Mouse (Mus musculus) hindbrain, postnatal 0 days (tissue): ENCODE results near the gene Tomm34. TPM values are rescaled to one million over a fixed set of nuclear protein-coding genes. Genes with fewer than 3 reads are reported as not detected.
"Not testable (repeated sequence)": the region's sequence is repeated elsewhere in the genome, so short reads cannot be mapped to it uniquely, and the experiment has no call there.

ENCODE experiments used
- ATAC-seq: fragments of 200-750 bp; cut with Nextera tagmentation; 2 replicates; pipeline ENCODE4 v1.8.0; 2017; ENCODE audit warnings: mild to moderate bottlenecking, moderate TSS enrichment, moderate library complexity
- DNase-seq: peaks from one replicate; pipeline ENCODE4 v3.0.0-alpha.2; 2015; ENCODE audit warnings: low spot score
- H3K27ac ChIP-seq: fragments of 300-500 bp; sonication (generic); 2 replicates; pipeline ENCODE4 v1.5.1; 2014; ENCODE audit warnings: mild to moderate bottlenecking
- H3K27me3 ChIP-seq: fragments of 300-500 bp; sonication (generic); 2 replicates; pipeline ENCODE4 v1.6.1; 2014; ENCODE audit warnings: low read length, mixed read lengths; ENCODE audit not compliant: insufficient read depth
- H3K36me3 ChIP-seq: fragments of 300-500 bp; sonication (generic); 2 replicates; pipeline ENCODE4 v1.6.1; 2014; ENCODE audit warnings: low read length, mixed read lengths; ENCODE audit not compliant: insufficient read depth
- H3K4me1 ChIP-seq: fragments of 300-500 bp; sonication (generic); 2 replicates; pipeline ENCODE4 v1.6.1; 2014; ENCODE audit warnings: antibody characterized with exemption, low read length, mixed read lengths; ENCODE audit not compliant: insufficient read depth
- H3K4me2 ChIP-seq: fragments of 300-500 bp; sonication (generic); 2 replicates; pipeline ENCODE4 v1.6.1; 2014; ENCODE audit warnings: low read depth, mild to moderate bottlenecking, low read length, moderate library complexity, mixed read lengths
- H3K4me3 ChIP-seq: fragments of 300-500 bp; sonication (generic); 2 replicates; pipeline ENCODE4 v1.5.1; 2014; ENCODE audit warnings: low read length
- H3K9ac ChIP-seq: fragments of 300-500 bp; sonication (generic); replicated peaks from 2 replicates; pipeline ENCODE4 v1.6.1; 2014; ENCODE audit warnings: mild to moderate bottlenecking, low read length, moderate library complexity, mixed read lengths
- H3K9me3 ChIP-seq: fragments of 300-500 bp; sonication (generic); 2 replicates; pipeline ENCODE4 v1.6.1; 2016; ENCODE audit warnings: low read length, mixed read lengths
- CTCF ChIP-seq: IDR thresholded peaks from 2 replicates; pipeline ENCODE4 v1.5.1; 2016; ENCODE audit warnings: antibody characterized with exemption, control low read depth, low read depth
- WGBS: fragments of 180-500 bp; shearing (Covaris S2); extraction: QIAGEN DNeasy Blood & Tissue Kit; methylation state at CpG from one replicate; pipeline ENCODE4 v1.1.7; 2014; 5-methylcytosine and 5-hydroxymethylcytosine counted together
- polyA plus RNA-seq: library from polyadenylated mRNA; unstranded; fragments of >200 nt; fragmentation: Nextera tagmentation; extraction: Ambion mirVana; gene quantifications from 2 replicates; pipeline ENCODE4 v1.2.1, GENCODE M21; 2015
- total RNA-seq: library from RNA; depleted of rRNA; stranded (reverse); fragments of >200 nt; gene quantifications from 2 replicates; pipeline ENCODE4 v1.2.3, GENCODE M21; 2014

Tomm34 gene
- total and polyA plus RNA-seq, 2 experiments from 2014 or later, result 38.9 to 45.8 TPM

- Histone ChIP-seq H3K36me3 (peaks cover 37% of the 10 kb centered on the region), H3K27me3 (no peaks in the 10 kb centered on the region)
- WGBS, result 94% methylated on average over 6 of the region's 6 CpGs
Observed at GRCm38 (mm10) chr2:164079488-164079887, 8.5 kb upstream of the Tomm34 start.

DNA sequence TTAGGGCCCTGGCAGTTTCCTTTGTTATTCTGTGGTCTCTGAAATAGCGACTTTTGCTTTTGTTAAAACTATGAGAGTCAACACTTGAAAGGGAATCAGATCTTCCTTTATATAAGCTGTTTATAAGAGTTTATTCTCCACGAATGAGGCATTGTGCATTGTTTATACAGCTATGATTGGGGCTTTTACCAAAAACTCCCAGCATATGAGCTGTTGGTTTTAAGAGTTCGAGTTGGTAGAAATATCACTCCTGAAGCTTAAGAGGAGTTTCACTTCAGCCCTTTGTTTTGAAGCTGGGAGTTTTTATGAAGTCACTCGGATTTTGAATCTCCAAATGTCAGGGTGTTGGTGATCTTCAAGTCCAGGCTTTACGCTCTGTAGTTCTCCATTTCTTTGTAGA, 6.9 kb upstream of the Tomm34 start:
- Histone ChIP-seq H3K27me3 (no peaks in the 10 kb centered on the region), H3K9ac (no peak overlapping the region)

More at GRCm38 (mm10) chr2:164079488-164079887, 8.5 kb upstream of the Tomm34 start:
- peaks cover 12% of the 10 kb centered on the region; the same call in 1 of the 2 replicates for H3K4me1 ChIP-seq
- no peak overlapping the region for H3K4me2 ChIP-seq
- TF ChIP-seq CTCF, result no peak
- H3K4me3 ChIP-seq, result no peak overlapping the region
- H3K9ac ChIP-seq, result no peak overlapping the region
- no peak for ATAC-seq
- no peak for DNase-seq
- H3K27ac ChIP-seq, result no peak overlapping the region
- H3K9me3 ChIP-seq, result no peaks in the 10 kb centered on the region

DNA sequence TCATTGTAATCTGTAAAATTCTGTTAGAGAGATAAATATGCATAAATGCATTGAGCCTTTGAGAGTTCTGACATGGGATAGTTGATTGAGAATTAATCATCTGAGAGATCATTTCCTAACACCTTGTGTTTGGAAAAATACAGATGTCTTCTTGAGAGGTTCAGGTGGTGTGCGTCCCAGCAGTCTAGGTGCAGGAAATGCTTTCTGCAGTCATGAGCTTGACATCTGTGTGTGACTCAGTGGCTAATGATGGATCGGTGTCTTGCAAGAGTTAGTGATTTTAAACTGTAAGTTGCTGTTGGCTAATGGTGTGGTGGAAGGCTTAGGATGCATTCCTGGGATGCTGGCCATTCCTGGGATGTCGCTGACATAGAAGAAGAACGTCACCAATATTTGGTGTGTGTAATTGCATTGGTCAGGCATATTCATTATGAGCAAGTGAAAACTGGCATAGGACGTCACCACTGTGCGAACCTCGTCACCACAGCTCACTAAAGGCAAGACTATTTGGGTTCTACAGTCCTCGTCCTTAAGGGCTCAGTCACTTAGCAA, 6.0 kb upstream of the Tomm34 start:
- H3K9me3 ChIP-seq, result no peaks in the 10 kb centered on the region
- H3K9ac ChIP-seq, result no peak overlapping the region
- TF ChIP-seq CTCF, result no peak
- DNase-seq (no peak), ATAC-seq (no peak)
- no peak overlapping the region for H3K27ac ChIP-seq
- no peaks in the 10 kb centered on the region for H3K27me3 ChIP-seq
- no peak overlapping the region for H3K4me2 ChIP-seq
- 87% methylated on average over 8 of the region's 8 CpGs for WGBS
- H3K4me3 ChIP-seq, result no peak overlapping the region
- peaks cover 12% of the 10 kb centered on the region; the same call in 1 of the 2 replicates for H3K4me1 ChIP-seq
- H3K36me3 ChIP-seq, result peaks cover 21% of the 10 kb centered on the region

More for the DNA sequence above, 6.9 kb upstream of the Tomm34 start:
- Histone ChIP-seq H3K9me3 (no peaks in the 10 kb centered on the region), H3K36me3 (peaks cover 29% of the 10 kb centered on the region), H3K4me3 (no peak overlapping the region), H3K4me1 (peaks cover 12% of the 10 kb centered on the region; the same call in 1 of the 2 replicates), H3K4me2 (no peak overlapping the region), H3K27ac (no peak overlapping the region)
- DNase-seq (no peak), ATAC-seq (no peak)
- WGBS, result 87% methylated on average over 5 of the region's 5 CpGs
- no peak for TF ChIP-seq CTCF

DNA sequence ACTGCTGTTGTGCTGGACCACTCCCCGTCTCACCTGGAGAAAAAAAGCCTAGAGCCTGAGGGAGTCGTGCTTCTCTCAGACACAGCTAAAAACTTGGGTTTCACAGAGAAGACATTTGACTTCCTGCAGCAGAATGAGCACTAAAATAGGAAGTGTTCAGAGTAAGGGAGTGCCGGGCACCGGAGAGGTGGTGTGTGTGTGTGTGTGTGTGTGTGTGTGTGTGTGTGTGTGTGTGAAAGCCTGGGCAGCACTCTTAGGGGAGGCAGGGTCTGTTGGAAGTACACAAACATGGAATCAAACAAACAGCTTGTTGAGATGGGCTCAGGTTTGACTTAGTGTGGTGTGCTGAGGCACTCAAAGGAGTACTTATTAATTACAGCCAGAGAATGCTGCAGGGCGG, 4.1 kb upstream of the Tomm34 start:
- no peak for DNase-seq
- no peak for ATAC-seq
- peaks cover 5% of the 10 kb centered on the region; the same call in 1 of the 2 replicates for H3K36me3 ChIP-seq
- no peak for TF ChIP-seq CTCF
- WGBS, result 49% methylated on average over 5 of the region's 5 CpGs
- H3K4me1 ChIP-seq, result peaks cover 12% of the 10 kb centered on the region; the same call in 1 of the 2 replicates
- H3K27me3 ChIP-seq, result no peaks in the 10 kb centered on the region
- peak overlapping the region; percentile 98 for H3K4me3 ChIP-seq
- H3K9me3 ChIP-seq, result no peaks in the 10 kb centered on the region
- H3K9ac ChIP-seq, result peak overlapping the region; percentile 80; the same call in 1 of the 2 replicates
- H3K4me2 ChIP-seq, result peak overlapping the region; percentile 98
- no peak overlapping the region for H3K27ac ChIP-seq

- peak; percentile 93 for TF ChIP-seq CTCF
- peak overlapping the region; percentile 70 for H3K27ac ChIP-seq
- peak overlapping the region; percentile 80 for H3K9ac ChIP-seq
- H3K4me2 ChIP-seq, result peak overlapping the region; percentile 98
- DNase-seq (peak; percentile 98), ATAC-seq (peak; percentile 92)
- H3K9me3 ChIP-seq, result no peaks in the 10 kb centered on the region
- peak overlapping the region; percentile 98 for H3K4me3 ChIP-seq
- no peaks in the 10 kb centered on the region for H3K36me3 ChIP-seq
- H3K27me3 ChIP-seq, result no peaks in the 10 kb centered on the region
- under 1% methylated on average over 47 of the region's 48 CpGs for WGBS
- H3K4me1 ChIP-seq, result peaks cover 16% of the 10 kb centered on the region
Observed at GRCm38 (mm10) chr2:164073918-164074578, 3.1 kb upstream of the Tomm34 start.

GRCm38 (mm10) chr2:164073120-164073519, 2.2 kb upstream of the Tomm34 start:
- WGBS, result 85% methylated on average over 7 of the region's 7 CpGs
- ATAC-seq, result no peak

GRCm38 (mm10) chr2:164072109-164072508, 1.1 kb upstream of the Tomm34 start:
- WGBS, result 86% methylated on average over 2 of the region's 2 CpGs
- no peak for TF ChIP-seq CTCF
- DNase-seq, result no peak
- Histone ChIP-seq H3K27ac (no peak overlapping the region), H3K4me3 (no peak overlapping the region), H3K9me3 (no peaks in the 10 kb centered on the region), H3K4me2 (no peak overlapping the region), H3K27me3 (no peaks in the 10 kb centered on the region), H3K4me1 (peaks cover 16% of the 10 kb centered on the region), H3K36me3 (no peaks in the 10 kb centered on the region), H3K9ac (no peak overlapping the region)
- ATAC-seq, result no peak

More at GRCm38 (mm10) chr2:164073120-164073519, 2.2 kb upstream of the Tomm34 start:
- Histone ChIP-seq H3K36me3 (no peaks in the 10 kb centered on the region), H3K27me3 (no peaks in the 10 kb centered on the region), H3K4me1 (peaks cover 16% of the 10 kb centered on the region), H3K4me3 (no peak overlapping the region), H3K27ac (no peak overlapping the region), H3K4me2 (no peak overlapping the region), H3K9ac (no peak overlapping the region), H3K9me3 (no peaks in the 10 kb centered on the region)
- DNase-seq, result no peak
- no peak for TF ChIP-seq CTCF

DNA sequence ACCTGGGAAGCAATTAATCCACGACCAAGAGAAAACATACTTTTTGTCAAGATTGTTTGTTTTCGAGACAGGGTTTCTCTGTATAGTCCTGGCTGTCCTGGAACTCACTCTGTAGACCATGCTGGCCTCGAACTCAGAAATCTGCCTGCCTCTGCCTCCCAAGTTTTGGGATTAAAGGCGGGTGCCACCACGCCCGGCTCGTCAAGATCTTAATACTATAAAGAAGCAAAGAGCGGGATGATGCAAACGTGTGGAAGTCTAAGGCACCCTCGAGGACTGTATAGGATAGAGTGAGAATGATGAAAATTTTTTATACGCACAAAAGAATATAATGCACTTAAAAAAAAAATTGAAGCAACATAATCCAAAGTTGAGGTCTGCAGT, 460 bp upstream of the Tomm34 start:
- H3K36me3 ChIP-seq, ATAC-seq, H3K27me3 ChIP-seq, DNase-seq, H3K9ac ChIP-seq, H3K9me3 ChIP-seq: not testable (repeated sequence)
- Histone ChIP-seq H3K27ac (peak overlapping the region; percentile 86; the same call in 1 of the 2 replicates), H3K4me1 (peaks cover 16% of the 10 kb centered on the region), H3K4me3 (peak overlapping the region; percentile 84), H3K4me2 (peak overlapping the region; percentile 85)
- WGBS, result 74% methylated on average over 11 of the region's 11 CpGs
